Comparison of ENCODE assay signal across 8 mouse cellular contexts in the genomic region with DNA sequence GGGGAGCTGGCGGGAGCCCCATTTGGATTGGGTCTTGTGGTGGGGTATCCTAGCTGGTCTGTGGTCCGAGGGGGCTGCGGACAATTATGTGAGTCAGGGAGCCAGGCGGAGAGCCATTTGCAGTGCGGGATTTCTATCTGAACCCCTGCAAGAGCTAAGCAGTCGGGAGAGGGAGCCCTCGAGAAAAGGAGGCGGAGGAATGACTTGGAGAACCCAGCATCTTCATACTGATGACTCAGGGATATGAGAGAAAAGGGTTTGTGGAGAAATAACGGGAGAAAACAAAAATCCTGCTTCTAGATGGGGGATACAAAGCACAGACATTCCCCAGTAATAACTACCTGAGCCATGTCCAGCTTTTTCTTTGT. TPM values are rescaled to one million over a fixed set of nuclear protein-coding genes. Genes with fewer than 3 reads are reported as not detected.
DNase-seq lines count a peak whose midpoint lies in the region; ATAC-seq and TF ChIP-seq lines count a peak whose summit lies in the region.

No protein-coding gene starts in this region.

- H3K27me3 ChIP-seq in erythroblast, embryonic 14.5 days (ENCODE audit: control insufficient read depth) = peaks cover 53% of the 10 kb centered on the region
- no peaks in the 10 kb centered on the region for H3K27me3 ChIP-seq in hindbrain, postnatal 0 days (ENCODE audit: insufficient read depth, low read length)

- TF ChIP-seq CTCF in left cerebral cortex, adult 2 months (IDR thresholded peaks at IDR 0.05) = peak; percentile 52
- TF ChIP-seq CTCF in bone marrow macrophage, adult 2 months (IDR thresholded peaks at IDR 0.05; ENCODE audit: low read depth, low read length) = no peak
- peak; percentile 72 for TF ChIP-seq CTCF in hindbrain, postnatal 0 days (IDR thresholded peaks at IDR 0.05; ENCODE audit: low read depth)

- WGBS in hindbrain, postnatal 0 days = under 1% methylated on average over 9 of the region's 9 CpGs

- peak overlapping the region; percentile 67 for H3K4me3 ChIP-seq in left cerebral cortex, adult 2 months
- H3K4me3 ChIP-seq in bone marrow macrophage, adult 2 months (ENCODE audit: insufficient read depth, low read length) = peak overlapping the region; percentile 59
- peak overlapping the region; percentile 56 for H3K4me3 ChIP-seq in erythroblast, embryonic 14.5 days (replicated peaks)
- H3K4me3 ChIP-seq in hindbrain, postnatal 0 days (ENCODE audit: low read length) = peak overlapping the region; percentile 79

- peak overlapping the region; percentile 77 for H3K9ac ChIP-seq in hindbrain, postnatal 0 days (replicated peaks; ENCODE audit: low read length)

- no peak for TF ChIP-seq POLR2A in bone marrow macrophage, adult 2 months (IDR thresholded peaks at IDR 0.05; ENCODE audit: borderline replicate concordance, low read depth, low read length)

- peak; percentile 78 for ATAC-seq in hindbrain, postnatal 0 days

- H3K27ac ChIP-seq in left cerebral cortex, adult 2 months = peak overlapping the region; percentile 92
- H3K27ac ChIP-seq in bone marrow macrophage, adult 2 months (ENCODE audit: insufficient read depth, low read depth, low read length) = no peak overlapping the region
- peak overlapping the region; percentile 95 for H3K27ac ChIP-seq in hindbrain, postnatal 0 days

- H3K9me3 ChIP-seq in erythroblast, embryonic 14.5 days (ENCODE audit: control insufficient read depth, low read length) = peaks cover 12% of the 10 kb centered on the region
- no peaks in the 10 kb centered on the region for H3K9me3 ChIP-seq in hindbrain, postnatal 0 days (ENCODE audit: low read length)

- peak overlapping the region; percentile 67 for H3K4me2 ChIP-seq in hindbrain, postnatal 0 days (ENCODE audit: low read depth, low read length)

- no peaks in the 10 kb centered on the region for H3K4me1 ChIP-seq in bone marrow macrophage, adult 2 months (ENCODE audit: control insufficient read depth, insufficient read depth, low read length)
- peaks cover 19% of the 10 kb centered on the region for H3K4me1 ChIP-seq in erythroblast, embryonic 14.5 days (ENCODE audit: control insufficient read depth)
- H3K4me1 ChIP-seq in hindbrain, postnatal 0 days (ENCODE audit: insufficient read depth, low read length) = peaks cover 4% of the 10 kb centered on the region; the same call in 1 of the 2 replicates

- intact Hi-C loops in left cerebral cortex, adult 2 months (cut with DNase I) = loop anchor here (2.0 to 5.0 kb wide), 2 partner anchors 176 to 189 kb away; no protein-coding TSS in a partner anchor
- intact Hi-C loops in left cerebral cortex, postnatal 36 days (cut with DNase I) = loop anchor here (1.0 to 10.0 kb wide), 3 partner anchors 80 to 174 kb away; no protein-coding TSS in a partner anchor

- no peak for DNase-seq in left cerebral cortex, adult 2 months (ENCODE audit: extremely low spot score in 1 of 2, low spot score in 2 of 2)
- no peak for DNase-seq in left cerebral cortex, adult 18-20 months (ENCODE audit: low spot score in 2 of 2)
- DNase-seq in hindbrain, postnatal 0 days (ENCODE audit: low spot score) = peak; percentile 91
- peak; percentile 43 for DNase-seq in lung, postnatal 14 days
- no peak for DNase-seq in testis, postnatal 10 days (ENCODE audit: low spot score)
- no peak for DNase-seq in left cerebral cortex, postnatal 36 days (ENCODE audit: low spot score in 2 of 2)

- no peaks in the 10 kb centered on the region for H3K36me3 ChIP-seq in erythroblast, embryonic 14.5 days (ENCODE audit: control insufficient read depth)
- no peaks in the 10 kb centered on the region for H3K36me3 ChIP-seq in hindbrain, postnatal 0 days (ENCODE audit: insufficient read depth, low read length)

RNA-seq across cellular contexts. Expression of gene Bicdl1, which starts 1.4 kb away (rescaled TPM):
- 100 to 1,000 TPM; 164 to 172 TPM for total RNA-seq in left cerebral cortex, adult 2 months (2021)
- total RNA-seq in left cerebral cortex, adult 18-20 months (2021) = 100 to 1,000 TPM; 180 to 184 TPM
- 3.0 and 3.1 TPM in 2 replicates for polyA plus RNA-seq in bone marrow macrophage, adult 2 months (2012; ENCODE audit: insufficient read depth, insufficient read length, missing spikeins)
- polyA plus RNA-seq in erythroblast, embryonic 14.5 days (2012) = 0.03 and 0.09 TPM in 2 replicates
- total RNA-seq in hindbrain, postnatal 0 days (2014; rRNA removed) = 124 and 134 TPM in 2 replicates
- 28.8 and 31.7 TPM in 2 replicates for polyA plus RNA-seq in hindbrain, postnatal 0 days (2015; fragmentation: Nextera tagmentation; extraction: Ambion mirVana)
- total RNA-seq in left cerebral cortex, postnatal 36 days (2021) = 100 to 1,000 TPM; 147 to 149 TPM

Comparison
In these comparisons a context has a peak if more than half of its experiments do, and no peak if none do; other contexts are left out.
1. DNase-seq: peak in hindbrain, postnatal 0 days (single experiment) and lung, postnatal 14 days (single experiment); none in left cerebral cortex, adult 2 months (0 of 2), left cerebral cortex, adult 18-20 months (0 of 2), testis, postnatal 10 days (single experiment) and left cerebral cortex, postnatal 36 days (0 of 2).
2. Peak in every context shown above with its lines, with median percentiles within 50 percentile points of each other: H3K4me3 ChIP-seq.